Mouse (Mus musculus) common myeloid progenitor, adult 5-6 weeks (primary cell): ENCODE measurements around the gene Zc3hav1. TPM values are rescaled to one million over a fixed set of nuclear protein-coding genes. Genes with fewer than 3 reads are reported as not detected.

Source experiments
- ATAC-seq: replicated peaks from 2 replicates; pipeline ENCODE4 v1.8.0; 2016; ENCODE audit warnings: low read depth, mild to moderate bottlenecking, moderate TSS enrichment, inconsistent platforms; ENCODE audit not compliant: poor library complexity, severe bottlenecking
- total RNA-seq: library from RNA; stranded (forward); fragments of 200-1000, 187-1606 nt; gene quantifications from 2 replicates; pipeline ENCODE4 v1.2.3, GENCODE M21; 2017

Gene Zc3hav1
- total RNA-seq, 1 experiment from 2014 or later: 59.7 TPM

DNA sequence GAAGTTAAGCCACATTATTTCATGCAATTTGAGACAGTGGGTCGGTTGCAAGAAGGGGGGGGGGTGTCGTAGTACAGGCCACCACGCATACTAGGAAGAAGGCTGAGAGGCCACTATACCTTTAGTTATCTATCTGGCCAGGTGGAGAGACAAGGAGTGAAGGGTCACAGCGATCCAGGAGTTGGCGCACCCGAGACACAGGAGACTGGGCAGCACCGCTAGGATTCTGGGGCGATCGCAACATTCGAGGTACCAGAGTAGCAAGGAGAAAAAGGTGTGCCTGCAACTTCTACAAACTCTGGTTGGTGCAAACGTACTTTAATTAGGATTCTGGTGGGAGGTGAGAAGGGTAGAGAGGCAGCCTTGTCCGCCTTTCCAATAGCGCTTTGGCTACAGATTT is 1.2 kb downstream of the Zc3hav1 start:
- no peak for ATAC-seq

DNA sequence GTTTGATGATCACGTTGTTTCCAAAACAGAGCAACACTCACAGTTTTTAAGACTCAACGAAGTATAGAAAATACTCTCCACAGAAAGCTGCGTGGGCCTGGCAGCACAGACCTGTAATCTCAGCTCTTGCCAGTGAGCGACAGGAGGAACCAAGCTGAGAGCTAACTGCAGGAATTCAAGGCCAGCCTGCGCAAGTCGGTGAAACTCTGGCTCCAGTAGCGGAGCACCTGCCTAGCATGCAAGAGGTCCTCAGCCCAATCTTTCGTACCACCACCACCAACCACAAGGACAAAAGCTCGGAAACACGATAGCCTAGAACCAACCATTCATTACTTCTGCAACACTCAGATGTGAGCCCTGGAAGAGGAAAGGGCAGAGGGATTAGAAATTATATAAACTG is 2.0 kb downstream of the Zc3hav1 start:
- peak; percentile 20 for ATAC-seq

DNA sequence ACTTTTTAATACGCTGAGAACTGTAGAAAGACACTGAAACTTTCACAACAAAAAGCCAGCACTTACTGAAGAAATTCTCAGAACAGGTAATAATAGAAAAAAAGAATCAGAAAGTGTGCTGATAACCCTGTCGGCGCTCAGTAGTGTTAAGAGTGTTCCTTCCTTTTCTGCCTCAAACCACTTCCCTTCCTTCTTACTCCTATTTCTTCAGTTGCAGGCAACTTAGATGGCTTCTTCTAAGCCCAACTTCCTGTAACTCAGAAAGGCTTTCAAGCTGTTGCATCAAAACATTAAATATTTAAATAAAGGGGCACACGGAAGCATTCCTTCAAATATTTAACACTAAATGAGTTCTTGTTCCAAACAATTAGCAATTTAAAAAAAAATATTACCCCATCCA is 2.5 kb downstream of the Zc3hav1 start:
- ATAC-seq: no peak

DNA sequence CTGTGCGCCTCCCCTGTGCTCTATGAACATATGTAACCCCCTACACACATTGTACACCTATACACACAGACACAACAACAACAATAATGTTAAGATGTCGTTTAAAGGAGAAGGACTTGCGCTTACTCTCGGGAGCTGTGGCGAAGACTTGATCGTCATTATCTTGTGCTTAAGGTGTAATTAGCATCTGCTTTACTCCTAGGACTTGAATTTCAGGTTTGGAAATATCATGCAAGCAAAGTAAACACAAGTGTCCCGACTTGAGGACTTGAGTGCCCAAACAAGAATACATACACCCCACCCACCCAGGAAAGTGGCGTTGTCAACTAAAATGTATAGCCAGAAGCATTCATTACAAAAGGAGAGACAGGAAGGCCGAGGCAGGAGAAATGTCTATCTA is 4.6 kb downstream of the Zc3hav1 start:
- no peak for ATAC-seq

DNA sequence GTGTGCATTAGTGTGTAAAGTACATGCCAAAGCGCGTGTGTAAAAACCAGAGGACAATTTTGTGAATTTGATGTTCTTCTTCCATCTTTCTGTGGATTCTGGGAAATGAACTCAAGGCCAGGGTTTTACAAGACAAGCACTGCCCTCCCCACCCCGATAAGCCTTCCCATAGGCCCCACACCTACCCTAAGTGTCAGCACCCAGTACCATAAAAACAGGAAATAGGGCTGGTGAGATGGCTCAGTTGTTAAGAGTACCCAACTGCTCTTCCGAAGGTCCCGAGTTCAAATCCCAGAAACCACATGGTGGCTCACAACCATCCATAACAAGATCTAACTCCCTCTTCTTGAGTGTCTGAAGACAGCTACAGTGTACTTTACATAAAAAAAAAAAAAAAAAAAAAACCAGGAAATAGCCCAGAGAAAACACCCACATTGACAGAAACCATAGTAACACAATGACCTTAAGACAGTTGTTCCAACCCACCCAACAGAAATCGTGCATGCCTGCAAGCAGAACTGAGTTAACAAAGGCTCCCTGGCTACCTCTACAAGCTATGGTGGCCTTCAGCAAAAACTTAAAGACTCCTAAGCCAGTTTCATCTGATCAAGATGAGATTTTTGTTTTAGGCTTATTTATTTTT is 5.5 kb downstream of the Zc3hav1 start:
- ATAC-seq: no peak

DNA sequence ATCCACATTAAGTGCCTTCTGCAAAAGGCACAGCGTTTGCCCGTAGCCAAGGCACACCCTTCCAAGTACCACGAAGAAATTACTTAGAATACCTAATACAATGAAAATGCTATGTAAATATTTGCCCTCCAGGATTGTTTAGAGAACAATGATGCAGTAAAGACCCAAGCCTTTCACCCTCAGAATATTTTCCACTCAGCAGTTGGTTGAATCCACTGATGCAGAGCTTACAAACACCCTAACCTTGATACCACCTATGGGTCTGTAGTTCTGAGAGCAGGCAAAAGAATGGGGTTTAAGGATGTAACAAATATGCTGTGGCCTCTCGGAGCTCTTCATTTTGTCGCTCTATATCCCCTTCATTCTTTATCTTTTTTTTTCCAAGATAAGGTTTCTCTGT is 6.5 kb downstream of the Zc3hav1 start:
- ATAC-seq: no peak

DNA sequence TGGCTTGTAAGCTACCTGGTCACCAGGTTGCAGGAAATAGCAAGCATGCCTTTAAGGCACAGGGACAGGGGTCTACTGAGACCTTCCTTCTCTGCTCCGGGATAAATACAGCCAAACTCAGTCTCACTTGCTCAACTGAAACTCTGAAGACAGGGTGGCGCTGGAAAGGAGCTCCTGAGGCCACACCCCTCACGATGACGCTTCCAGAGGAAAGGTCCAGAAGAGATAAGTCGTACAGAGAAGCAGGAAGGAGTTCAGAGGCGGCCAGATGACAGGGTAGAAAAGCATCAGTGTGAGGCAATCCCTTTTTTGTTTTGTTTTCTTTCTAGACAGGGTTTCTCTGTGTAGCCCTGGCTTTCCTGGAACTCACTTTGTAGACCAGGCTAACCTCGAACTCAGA is 8.6 kb downstream of the Zc3hav1 start:
- ATAC-seq: peak; percentile 80

DNA sequence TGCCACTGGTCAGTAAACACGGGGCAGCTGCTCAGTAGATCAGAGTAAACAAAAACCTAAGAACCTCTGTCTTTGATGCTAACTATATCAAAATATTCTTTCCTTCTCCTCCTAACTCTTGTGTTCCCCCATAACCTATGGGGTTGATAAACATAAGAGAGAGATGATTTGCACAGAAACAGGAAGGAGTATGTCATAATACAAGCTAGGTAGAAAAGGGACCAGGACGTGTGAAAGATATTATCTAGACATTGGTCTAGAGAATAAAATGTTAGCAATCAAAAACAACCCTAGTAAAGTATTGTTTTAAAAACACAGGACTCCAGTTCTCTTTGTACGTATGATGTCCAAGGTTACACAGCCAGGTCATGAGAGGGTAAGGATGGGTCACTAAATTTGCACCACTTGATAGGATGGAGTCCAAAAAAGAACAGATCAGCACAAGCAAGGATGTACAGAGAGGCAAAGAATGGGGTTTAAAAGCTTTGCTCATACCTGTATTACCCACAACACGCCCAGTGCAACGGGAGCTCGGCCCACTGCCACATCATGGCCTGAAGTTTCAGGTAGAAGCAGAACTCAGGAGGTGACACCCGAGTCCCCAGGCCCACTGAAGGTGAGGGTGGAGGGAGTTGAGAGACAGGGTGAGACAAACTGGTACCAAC is 10.3 kb downstream of the Zc3hav1 start:
- no peak for ATAC-seq

DNA sequence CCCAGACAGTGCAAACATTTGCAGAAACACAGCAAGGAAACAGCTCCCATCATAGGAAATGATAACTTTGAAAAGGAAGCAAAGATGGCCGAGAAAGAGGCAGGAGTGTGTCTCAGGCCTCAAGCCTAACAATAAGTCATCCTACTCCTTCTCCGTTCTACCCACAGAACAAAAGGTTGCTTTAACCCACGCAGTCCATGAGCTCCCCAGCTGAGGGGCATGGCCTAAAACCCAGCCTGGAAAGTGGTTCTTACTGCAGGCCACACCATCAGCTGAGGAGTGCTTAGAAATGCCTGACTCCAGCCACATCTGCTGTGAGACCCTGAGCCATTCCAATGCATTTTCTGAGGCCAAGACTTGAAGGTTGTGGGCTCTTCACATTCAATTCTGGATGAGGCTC is 10.8 kb downstream of the Zc3hav1 start:
- ATAC-seq: no peak

DNA sequence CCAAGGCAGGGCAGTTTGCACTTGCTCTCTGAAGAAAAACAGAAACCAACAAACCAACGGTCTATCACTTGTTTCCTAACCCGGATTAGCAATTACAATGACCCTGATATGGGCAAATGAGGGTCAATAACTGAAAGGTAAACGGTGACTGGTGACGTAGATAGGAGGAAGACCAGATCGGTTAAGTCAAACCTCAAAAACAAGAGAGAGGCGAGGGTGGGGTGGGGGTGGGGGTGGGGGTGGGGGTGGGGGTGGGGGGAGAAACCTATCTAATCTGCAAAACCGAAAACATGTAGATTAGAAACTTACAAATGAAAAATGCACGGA is 11.8 kb downstream of the Zc3hav1 start:
- no peak for ATAC-seq

DNA sequence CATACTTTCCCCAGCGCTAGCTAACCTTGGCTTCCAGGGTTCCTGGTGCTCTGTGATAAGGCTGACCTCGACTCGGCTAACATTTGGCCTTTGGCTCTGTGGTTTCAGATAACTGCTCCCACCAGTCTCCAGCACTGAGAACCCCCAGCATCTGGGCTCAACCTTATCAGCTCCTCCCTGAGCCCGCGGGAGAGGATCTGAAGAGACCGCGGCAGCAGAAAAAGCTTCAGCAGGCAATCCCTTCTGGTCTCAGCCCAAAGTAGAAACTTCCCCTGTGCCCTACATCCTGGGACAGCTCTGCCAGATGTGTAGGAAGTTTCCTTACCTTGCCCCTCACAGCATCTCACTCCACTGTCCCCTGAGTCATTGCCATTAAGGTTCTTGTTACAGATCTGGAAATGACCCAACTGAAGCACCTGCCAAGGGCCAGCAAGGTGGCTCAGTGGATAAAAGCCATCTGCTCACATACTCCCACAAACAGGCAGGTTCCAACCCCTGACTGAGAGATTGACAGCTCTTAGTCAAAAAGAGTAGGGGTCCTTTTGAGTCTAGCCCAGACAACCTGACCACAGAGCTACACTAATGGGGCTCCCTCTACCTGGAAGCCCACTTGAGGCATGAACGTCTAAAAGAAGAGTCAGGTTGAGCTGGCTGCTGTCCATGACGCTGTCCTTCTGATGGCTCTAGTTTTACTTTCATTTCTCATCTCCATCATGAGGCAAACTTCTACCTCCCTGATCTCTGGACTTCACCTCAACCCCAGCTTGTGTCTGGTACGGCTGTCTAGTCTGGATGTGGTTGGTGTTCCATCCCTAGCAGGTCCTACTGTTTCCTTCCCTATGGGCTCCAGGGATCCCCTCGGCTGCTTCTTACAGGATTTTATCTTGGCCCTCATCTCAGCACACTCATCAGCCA is 12.4 kb downstream of the Zc3hav1 start:
- peak; percentile 73 for ATAC-seq

DNA sequence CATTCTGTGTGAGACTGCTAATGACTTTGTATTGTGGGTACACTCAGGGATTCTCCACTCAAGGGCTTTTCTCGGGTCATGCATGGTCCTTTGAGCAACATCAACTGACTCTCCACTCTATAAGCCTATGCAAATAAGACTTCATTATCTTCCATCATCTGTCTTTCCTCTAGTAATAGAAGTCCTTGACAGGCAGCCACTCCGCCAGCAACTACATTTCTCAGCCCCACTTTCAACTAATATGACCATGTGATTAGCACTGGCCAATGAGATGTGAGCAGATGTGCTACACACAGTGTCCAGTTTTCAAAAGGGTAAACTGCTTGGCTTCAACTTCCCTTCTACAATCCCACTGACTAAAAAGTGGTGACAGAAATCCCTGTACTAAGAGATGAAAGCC is 15.3 kb downstream of the Zc3hav1 start:
- no peak for ATAC-seq

DNA sequence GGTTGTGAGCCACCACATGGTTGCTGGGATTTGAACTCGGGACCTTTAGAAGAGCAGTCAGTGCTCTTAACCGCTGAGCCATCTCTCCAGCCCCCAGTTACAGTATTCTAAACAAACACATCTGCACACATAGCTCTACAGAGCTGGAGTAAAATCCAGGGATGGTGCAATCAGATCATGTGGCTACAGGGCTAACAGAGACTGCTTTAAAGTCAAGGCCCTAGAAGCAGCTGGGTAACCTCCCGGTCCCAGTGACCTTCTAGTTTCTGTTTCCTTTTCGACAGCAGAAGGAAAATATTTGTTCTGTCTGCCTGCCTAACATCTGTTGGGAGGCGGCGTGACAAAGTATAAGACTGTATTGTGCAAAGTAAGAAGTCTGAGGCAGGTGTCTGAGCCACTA is 16.5 kb downstream of the Zc3hav1 start:
- ATAC-seq: no peak

DNA sequence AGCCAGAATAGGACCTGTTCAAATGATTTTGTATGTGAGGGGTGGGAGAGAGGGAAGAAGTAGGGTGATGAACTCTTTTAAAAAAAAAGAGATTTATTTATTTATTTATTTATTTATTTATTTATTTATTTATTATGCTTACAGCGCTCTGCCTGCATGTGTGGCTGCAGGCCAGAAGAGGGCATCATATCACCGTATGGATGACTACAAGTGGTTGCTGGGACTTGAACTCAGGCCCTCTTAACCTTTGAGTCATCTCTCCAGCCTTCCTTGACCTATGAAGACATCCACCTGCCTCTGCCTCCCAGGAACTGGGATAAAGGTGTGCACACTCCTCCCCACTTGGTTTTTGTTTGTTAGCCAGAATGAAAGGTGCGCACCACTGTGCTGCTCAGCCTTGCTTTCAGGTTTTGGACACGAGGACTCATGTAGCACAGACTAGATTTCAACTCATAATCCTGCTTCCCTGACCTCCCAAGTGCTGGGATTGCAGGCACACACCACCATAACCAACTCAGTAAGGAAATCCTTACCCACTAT is 17.2 kb downstream of the Zc3hav1 start:
- no peak for ATAC-seq

DNA sequence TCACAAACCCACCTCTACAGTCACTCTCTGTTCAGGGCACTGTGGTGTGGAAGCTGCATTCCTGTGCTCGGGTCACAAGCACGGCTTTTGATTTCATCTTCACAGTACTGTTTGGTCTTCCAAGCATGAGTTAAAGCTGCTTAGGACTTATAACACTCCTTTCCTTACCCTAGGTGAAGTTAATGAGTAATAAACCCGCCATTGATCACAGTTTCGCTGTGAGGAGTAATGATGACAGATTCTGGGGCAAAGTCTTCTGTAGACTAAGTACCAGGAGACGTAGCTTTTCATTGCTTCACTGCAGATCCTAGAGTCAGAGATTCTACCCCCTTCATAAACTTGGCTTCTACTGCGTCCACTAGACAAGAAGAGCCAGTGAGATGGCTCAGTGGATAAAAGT is 19.1 kb downstream of the Zc3hav1 start:
- no peak for ATAC-seq

DNA sequence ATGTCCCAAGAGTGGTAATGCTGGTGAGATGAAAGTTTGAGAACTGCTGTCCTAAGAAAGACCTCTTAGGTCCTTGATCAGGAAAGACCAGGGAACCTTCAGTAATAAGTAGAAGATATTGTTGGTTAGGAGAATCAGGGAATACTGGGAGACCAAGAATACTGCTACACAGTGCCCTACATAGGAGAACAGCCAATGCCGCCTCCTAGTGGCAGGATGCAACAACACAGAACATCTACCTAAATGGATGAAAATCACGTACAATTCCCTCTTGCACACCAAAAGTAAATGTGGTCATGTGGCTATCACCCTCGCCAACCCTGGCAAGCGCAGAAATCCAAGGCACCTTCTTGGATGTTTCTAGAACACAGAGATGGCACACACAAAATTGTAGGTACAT is 27.8 kb downstream of the Zc3hav1 start:
- peak; percentile 63 for ATAC-seq

DNA sequence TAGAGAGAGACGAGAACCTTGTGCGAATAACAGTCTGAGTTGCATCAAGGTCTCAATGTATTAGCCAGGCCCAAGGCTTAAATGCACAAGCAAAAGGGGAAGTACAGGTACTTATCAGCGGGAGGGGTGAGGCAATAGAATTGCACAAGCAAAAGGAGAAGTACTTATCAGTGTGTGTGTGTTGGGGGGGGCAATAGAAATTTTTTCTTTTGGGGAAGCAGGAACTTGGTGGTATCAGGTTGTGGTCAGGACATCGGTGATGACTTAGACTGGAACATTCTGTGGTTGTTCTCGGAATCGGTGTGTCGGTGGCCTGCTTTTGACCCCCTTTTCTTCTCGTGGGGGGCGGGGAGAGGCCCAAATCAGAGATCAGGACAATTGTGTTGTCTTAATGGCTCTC is 33.8 kb downstream of the Zc3hav1 start:
- 0 out of 2 replicates have a peak, but pooled peaks have one; percentile 47 for ATAC-seq

DNA sequence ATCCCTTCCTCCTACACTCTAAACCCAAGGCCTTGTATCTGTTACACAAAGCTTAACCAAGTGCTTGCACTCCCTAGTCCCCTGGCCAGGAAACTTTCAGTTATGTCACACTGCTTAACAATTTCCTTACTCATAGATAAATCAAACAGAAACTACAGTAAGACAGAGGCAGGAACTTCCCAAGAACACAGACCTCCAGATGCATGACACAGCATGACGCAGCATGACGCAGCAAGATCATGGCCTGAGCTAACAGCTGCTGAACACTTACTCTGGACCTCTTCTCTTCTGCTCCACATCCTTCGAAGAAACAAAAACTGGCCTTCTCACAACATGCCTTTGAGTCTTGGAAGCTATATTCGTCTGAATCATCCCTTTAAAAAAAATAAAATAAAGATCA is 38.4 kb downstream of the Zc3hav1 start:
- no peak for ATAC-seq

DNA sequence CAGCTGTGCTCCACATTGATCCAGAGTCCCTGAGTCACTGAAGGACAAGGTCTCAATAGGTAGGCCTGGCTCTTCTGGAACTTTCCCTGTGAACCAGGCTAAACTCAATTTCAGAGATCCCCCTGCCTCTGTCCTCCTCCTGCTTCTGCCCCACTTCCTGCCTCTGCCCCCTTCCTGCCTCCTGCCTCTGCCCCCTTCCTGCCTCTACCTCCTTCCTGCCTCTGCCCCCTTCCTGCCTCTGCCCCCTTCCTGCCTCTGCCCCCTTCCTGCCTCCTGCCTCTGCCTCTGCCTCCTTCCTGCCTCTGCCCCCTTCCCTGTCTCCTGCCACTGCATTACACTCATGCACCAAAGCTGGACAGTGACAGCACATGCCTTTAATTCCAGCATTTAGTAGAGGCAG is 44.7 kb downstream of the Zc3hav1 start:
- no peak for ATAC-seq

DNA sequence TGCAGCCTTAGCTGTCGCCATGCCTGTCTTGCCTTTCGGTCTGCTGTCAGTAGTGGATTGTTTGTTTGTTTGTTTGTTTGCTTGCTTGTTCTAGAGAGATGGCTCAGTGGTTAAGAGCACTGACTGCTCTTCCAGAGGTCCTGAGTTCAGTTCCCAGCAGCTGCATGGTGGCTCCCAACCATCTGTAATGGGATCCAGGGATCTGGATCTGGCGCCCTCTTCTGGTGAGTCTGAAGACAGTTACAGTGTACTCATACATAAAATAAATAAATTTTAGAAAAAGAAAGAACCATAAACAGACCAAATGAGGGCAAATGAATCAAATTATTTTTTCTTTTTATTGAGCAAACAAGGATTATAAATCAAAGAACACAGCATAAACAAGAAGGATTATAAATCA is 49.4 kb downstream of the Zc3hav1 start:
- no peak for ATAC-seq
